Mouse (Mus musculus) left cerebral cortex, adult 18-20 months (tissue): Measurements from ENCODE around the gene Tm4sf4. TPM values are rescaled to one million over a fixed set of nuclear protein-coding genes. Genes with fewer than 3 reads are reported as not detected.

ENCODE experiments used
- DNase-seq, 2 experiments: peaks; one replicate each; pipeline ENCODE4 v3.0.0; 2021 to 2022; ENCODE audit warnings: low spot score in 2 of 2, mixed read lengths in 1 of 2
- total RNA-seq, 2 experiments: library from RNA; stranded (reverse); gene quantifications; 2 replicates each; pipeline ENCODE4 v1.2.3; 2021

Tm4sf4 gene
- total RNA-seq, 2 experiments from 2014 or later, result not detected

DNA sequence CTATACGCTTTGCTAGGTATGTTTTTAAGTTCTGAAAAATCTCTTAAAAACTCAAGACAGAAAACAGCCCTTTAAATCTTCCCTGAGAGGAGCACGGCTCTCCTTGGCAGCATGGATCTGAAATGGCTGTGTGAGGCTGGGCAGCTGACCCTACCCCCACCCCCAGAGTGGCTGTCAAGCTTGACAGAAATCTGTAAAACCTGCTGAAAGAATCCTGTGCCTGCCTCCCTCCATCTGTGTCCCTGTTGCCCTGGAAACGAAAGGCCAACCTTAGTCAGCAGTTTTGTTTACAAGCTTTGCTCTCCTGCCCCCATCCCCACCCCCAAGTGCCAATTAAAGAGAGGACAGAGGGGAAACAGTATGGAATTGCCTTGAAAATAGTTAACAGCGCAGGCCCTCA lies 47.3 kb downstream of the Tm4sf4 start:
- DNase-seq, result no peak

DNA sequence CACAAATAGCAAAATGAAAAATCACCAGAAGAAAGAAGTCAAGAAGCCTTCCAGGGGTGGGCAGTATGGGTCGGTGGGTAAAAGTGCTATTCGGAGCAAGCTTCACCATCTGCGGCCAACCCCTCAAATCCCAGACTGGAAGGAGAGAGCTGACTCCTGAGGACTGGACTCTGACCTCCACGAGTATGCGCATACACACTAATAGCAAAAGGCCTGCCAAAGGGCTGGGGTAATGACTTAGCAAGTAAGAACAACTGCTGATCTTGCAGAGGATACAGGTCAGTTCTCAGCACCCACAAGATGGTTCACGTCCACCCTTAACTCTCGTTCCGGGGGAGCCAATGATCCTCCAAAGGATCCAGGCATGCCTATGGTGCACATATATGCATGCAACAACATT lies 49.3 kb downstream of the Tm4sf4 start:
- no peak for DNase-seq

DNA sequence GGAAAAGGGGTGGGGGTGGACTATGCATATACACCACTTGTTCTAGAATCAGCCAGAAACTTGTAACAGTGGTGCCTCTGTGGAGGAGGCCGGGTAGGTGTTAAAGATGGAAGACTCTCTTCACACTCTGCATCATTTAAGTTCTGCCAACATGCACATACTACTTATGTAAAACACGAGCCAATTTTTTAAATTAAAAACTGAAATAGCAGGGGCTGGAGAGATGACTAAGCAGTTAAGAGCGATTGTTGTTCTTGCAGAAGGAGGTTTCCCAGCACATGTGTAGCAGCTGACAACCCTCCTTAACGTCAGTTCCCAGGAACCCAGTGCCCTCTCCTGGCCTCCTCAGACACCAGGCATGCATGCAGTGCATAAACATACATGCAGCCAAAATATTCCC lies 55.5 kb downstream of the Tm4sf4 start:
- DNase-seq, result no peak

DNA sequence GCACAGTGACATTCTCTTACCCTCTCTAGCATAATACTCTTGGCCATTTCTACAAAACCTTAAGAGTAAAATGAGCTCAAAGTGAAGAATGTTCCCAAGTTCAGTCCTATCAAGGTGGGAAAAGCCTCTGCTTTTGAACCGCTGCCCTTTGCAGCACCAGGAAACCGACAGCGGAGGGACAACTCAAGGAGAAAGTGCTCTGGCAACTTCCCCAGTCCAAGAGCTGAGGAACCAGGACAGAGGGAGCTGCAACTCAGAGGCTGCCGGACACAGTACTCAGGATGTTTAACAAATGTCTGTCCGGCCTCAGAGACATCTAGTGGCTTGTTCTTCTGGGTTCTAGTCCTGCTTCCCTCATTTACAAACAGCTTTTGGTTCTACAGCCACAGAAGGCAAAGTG lies 56.9 kb downstream of the Tm4sf4 start:
- no peak for DNase-seq

DNA sequence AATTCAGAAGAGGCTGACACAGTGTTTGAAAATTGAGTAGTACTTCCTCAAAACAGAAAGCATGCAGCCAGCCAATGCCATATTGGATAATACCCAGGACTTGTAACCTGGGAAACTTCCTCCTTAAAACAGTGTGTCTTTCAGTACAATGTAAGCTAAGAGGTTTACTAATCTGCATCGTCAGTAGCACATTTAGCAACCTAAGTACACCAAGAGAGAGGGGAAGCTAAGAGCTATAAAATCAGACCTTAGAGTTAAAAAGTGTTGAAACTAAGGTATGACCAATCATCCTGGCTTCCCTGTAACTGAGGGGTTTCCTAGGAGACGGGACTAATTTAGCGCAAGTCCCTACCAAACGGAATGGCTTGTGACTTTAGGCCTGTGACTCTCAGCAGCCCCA lies 61.0 kb downstream of the Tm4sf4 start:
- DNase-seq, result no peak

DNA sequence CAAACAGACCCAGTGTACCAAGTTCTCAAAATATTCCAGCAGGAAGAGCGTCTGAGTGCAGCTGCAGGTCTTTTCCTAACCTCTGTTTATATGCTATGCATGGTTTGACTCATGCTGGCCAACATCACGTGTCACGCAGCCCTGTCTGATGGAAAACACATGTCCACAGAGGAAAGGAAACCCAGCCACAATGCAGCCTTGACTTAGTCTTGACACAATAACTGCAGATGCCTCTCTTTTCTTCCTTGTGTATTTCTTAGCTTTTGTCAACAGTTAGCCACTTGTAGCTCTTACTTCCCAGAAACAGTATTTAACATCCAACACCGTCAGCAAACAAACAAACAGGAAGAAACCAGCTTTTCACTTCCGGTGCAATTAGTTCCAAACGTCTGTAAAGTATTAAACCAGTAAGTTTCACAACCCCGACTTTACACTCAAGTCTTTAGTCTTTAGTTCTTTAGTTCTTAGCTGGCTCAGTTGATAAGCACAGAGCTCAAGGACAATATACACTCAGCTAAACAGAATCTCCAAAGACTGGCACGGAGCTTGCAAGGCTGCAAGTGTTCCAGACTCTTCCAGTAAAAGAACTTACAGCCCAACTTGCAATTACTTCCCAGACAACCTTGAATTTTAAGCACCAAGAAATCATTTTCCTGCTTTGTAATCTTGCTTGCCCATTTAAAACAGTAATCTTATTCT lies 62.5 kb downstream of the Tm4sf4 start:
- DNase-seq, result no peak

Other genes with a start within 250 kb of the Tm4sf4 start
- gene Tm4sf1, start 123.3 kb upstream of the Tm4sf4 start, total RNA-seq, result 10 to 100 TPM; 14.1 to 16.4 TPM
- 10 to 100 TPM; 12.1 to 12.5 TPM for gene Wwtr1, start 150.6 kb downstream of the Tm4sf4 start, total RNA-seq
- gene Commd2, start 226.4 kb downstream of the Tm4sf4 start, total RNA-seq, result 10 to 100 TPM; 19.9 to 22.1 TPM